Mouse (Mus musculus): ENCODE data around the gene Tssc4. TPM values are rescaled to one million over a fixed set of nuclear protein-coding genes. Genes with fewer than 3 reads are reported as not detected.

Tssc4 gene
- total and polyA plus RNA-seq, 3 experiments, result 75.6 to 76.9 TPM; not detected in 1

GRCm38 (mm10) chr7:143021356-143022164 is 47.5 kb upstream of the Tssc4 start (continued):
- TF ChIP-seq SMC3 (IDR thresholded peaks at IDR 0.05; ENCODE audit: low read depth, low read length) (no peak), POLR2AphosphoS2 (IDR thresholded peaks at IDR 0.05; ENCODE audit: low read length) (peak; percentile 64; the same call in 1 of the 2 replicates), TBP (IDR thresholded peaks at IDR 0.05; ENCODE audit: low read depth, low read length) (peak; percentile 38; the same call in 1 of the 2 replicates), ZKSCAN1 (IDR thresholded peaks at IDR 0.05; ENCODE audit: low read depth, low read length) (no peak)

- H3K9me3 ChIP-seq (replicated peaks; ENCODE audit: insufficient read depth, low read length), result no peaks in the 10 kb centered on the region
- peak overlapping the region; percentile 41; the same call in 1 of the 2 replicates for H3K9ac ChIP-seq (ENCODE audit: control insufficient read depth, low read depth, low read length, poor library complexity, severe bottlenecking)
- H3K4me1 ChIP-seq (ENCODE audit: control insufficient read depth in 1 of 2, insufficient read depth in 2 of 2, low read length in 2 of 2), result peaks cover 22 to 39% of the 10 kb centered on the region in 2 experiments
- TF ChIP-seq TCF12 (IDR thresholded peaks at IDR 0.05; ENCODE audit: low read depth, low read length) (peak; percentile 60; the same call in 1 of the 2 replicates), GATA1 (IDR thresholded peaks at IDR 0.05; ENCODE audit: low read depth, low read length) (peak; percentile 62), EP300 (IDR thresholded peaks at IDR 0.05; ENCODE audit: low read depth in 1 of 2, low read length in 2 of 2) (peak; percentile 62 to 88), CTCF (IDR thresholded peaks at IDR 0.05 in 2 of 3, conservative IDR thresholded peaks at IDR 0.05 in 1 of 3; ENCODE audit: control insufficient read depth in 1 of 3, insufficient read depth in 1 of 3, low read depth in 2 of 3, low read length in 3 of 3, poor library complexity in 1 of 3, severe bottlenecking in 1 of 3) (no peak), SIN3A (IDR thresholded peaks at IDR 0.05; ENCODE audit: low read length) (peak; percentile 55; the same call in 1 of the 2 replicates), HCFC1 (IDR thresholded peaks at IDR 0.05; ENCODE audit: low read depth, low read length) (no peak), MAFK (IDR thresholded peaks at IDR 0.05; ENCODE audit: borderline replicate concordance, low read depth, low read length) (no peak), POLR2AphosphoS2 (IDR thresholded peaks at IDR 0.05; ENCODE audit: low read length) (peak; percentile 47; the same call in 1 of the 2 replicates), MAZ (IDR thresholded peaks at IDR 0.05; ENCODE audit: low read depth, low read length) (peak; percentile 71), ELF1 (IDR thresholded peaks at IDR 0.05; ENCODE audit: low read depth, low read length) (no peak), ETS1 (IDR thresholded peaks at IDR 0.05; ENCODE audit: low read depth, low read length) (peak; percentile 97), KAT2A (conservative IDR thresholded peaks at IDR 0.05; ENCODE audit: low read depth, low read length) (peak; percentile 47; the same call in 1 of the 2 replicates), TBP (IDR thresholded peaks at IDR 0.05; ENCODE audit: low read depth, low read length) (0 out of 2 replicates have a peak, but pooled peaks have one; percentile 12), MXI1 (IDR thresholded peaks at IDR 0.05; ENCODE audit: low read depth, low read length) (no peak)
- no peak overlapping the region for H3K4me3 ChIP-seq (ENCODE audit: control insufficient read depth in 1 of 2, insufficient read depth in 1 of 2, low read depth in 2 of 2, low read length in 2 of 2)
- H3K36me3 ChIP-seq (ENCODE audit: control insufficient read depth in 1 of 2, insufficient read depth in 2 of 2, low read length in 2 of 2), result peaks cover 4 to 46% of the 10 kb centered on the region in 2 experiments; a peak in 3 of 4 replicates
- peak overlapping the region; percentile 94 for H3K27ac ChIP-seq (ENCODE audit: control insufficient read depth, low read depth, low read length)
- no peaks in the 10 kb centered on the region for H3K79me2 ChIP-seq (ENCODE audit: control insufficient read depth, insufficient read depth, low read length, poor library complexity)
- no peaks in the 10 kb centered on the region for H3K27me3 ChIP-seq (ENCODE audit: control insufficient read depth in 1 of 2, insufficient read depth in 2 of 2, low read length in 2 of 2)
- DNase-seq (ENCODE audit: low read depth, low spot score), result peak; percentile 89
Observed at GRCm38 (mm10) chr7:143023499-143023898, 45.5 kb upstream of the Tssc4 start.

GRCm38 (mm10) chr7:143024293-143024692 is 44.8 kb upstream of the Tssc4 start:
- no peak overlapping the region for H3K4me3 ChIP-seq (ENCODE audit: control insufficient read depth in 1 of 2, insufficient read depth in 1 of 2, low read depth in 2 of 2, low read length in 2 of 2)
- H3K9me3 ChIP-seq (replicated peaks; ENCODE audit: insufficient read depth, low read length), result no peaks in the 10 kb centered on the region
- peak overlapping the region; percentile 41 for H3K9ac ChIP-seq (ENCODE audit: control insufficient read depth, low read depth, low read length, poor library complexity, severe bottlenecking)
- peaks cover 22 to 39% of the 10 kb centered on the region in 2 experiments for H3K4me1 ChIP-seq (ENCODE audit: control insufficient read depth in 1 of 2, insufficient read depth in 2 of 2, low read length in 2 of 2)
- peak overlapping the region; percentile 94 for H3K27ac ChIP-seq (ENCODE audit: control insufficient read depth, low read depth, low read length)
- no peaks in the 10 kb centered on the region for H3K79me2 ChIP-seq (ENCODE audit: control insufficient read depth, insufficient read depth, low read length, poor library complexity)
- TF ChIP-seq GATA1 (IDR thresholded peaks at IDR 0.05; ENCODE audit: low read depth, low read length) (no peak), SIN3A (IDR thresholded peaks at IDR 0.05; ENCODE audit: low read length) (peak; percentile 42; the same call in 1 of the 2 replicates), KAT2A (conservative IDR thresholded peaks at IDR 0.05; ENCODE audit: low read depth, low read length) (no peak), GABPA (IDR thresholded peaks at IDR 0.05; ENCODE audit: low read depth, low read length) (no peak), ETS1 (IDR thresholded peaks at IDR 0.05; ENCODE audit: low read depth, low read length) (peak; percentile 30; the same call in 1 of the 2 replicates)
- H3K36me3 ChIP-seq (ENCODE audit: control insufficient read depth in 1 of 2, insufficient read depth in 2 of 2, low read length in 2 of 2), result peaks cover 0 to 46% of the 10 kb centered on the region in 2 experiments; a peak in 3 of 4 replicates
- no peaks in the 10 kb centered on the region for H3K27me3 ChIP-seq (ENCODE audit: control insufficient read depth in 1 of 2, insufficient read depth in 2 of 2, low read length in 2 of 2)
- DNase-seq (ENCODE audit: low read depth, low spot score), result peak; percentile 66

Measured in MEL (cell line).